Mouse (Mus musculus) thymus, adult 18-20 months (tissue): ENCODE measurements at regions not wholly inside any gene's neighbourhood (a gene's known extent, or its start where the extent isn't known, plus 50 kb on each side); places are given as distances from the start of the nearest gene placed in this dataset.
"Not testable (repeated sequence)": the region's sequence is repeated elsewhere in the genome, so short reads cannot be mapped to it uniquely, and the experiment has no call there.

Experiments used
- DNase-seq, 2 experiments: peaks; one replicate each; pipeline ENCODE4 v3.0.0; 2022; ENCODE audit warnings: mixed read lengths in 2 of 2

DNA sequence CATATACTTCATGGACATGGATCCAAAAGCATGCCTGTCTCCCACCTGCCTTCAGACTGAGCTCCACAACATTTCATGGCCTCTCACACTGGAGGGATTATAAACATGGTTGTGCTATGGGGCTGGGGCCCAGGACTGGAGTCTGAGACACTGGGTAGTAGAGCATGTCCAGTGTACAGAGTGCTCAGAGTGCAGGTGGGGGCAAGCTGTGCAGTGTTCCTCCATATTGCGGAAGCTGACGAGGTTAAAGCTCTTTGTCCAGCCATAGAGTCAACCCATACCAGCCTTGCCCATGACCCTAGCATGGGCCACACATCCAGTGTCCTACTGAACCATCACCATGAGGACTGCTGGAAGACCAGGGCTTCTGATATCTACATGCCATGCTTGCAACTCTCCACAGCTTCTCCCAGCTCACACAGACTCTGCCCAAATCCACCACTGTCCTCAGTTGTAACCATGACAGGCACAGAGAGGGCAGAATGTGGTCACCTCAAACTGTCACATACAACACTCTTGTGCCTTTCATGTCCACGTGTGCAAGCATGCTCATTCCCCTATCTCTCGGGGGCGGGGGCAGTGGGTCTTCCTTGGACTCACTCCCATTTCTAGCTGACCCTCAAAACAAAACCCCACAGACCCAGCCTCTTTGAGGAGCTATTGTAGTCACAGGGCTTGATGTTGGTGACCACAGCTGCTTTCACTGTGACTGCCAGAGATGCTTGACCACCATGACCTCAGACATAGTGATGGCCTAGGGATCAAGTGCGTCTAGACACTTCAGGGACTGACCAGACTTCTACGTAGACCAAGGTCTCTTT is 55.9 kb downstream of the Tmem121 start:
- no peak for DNase-seq

DNA sequence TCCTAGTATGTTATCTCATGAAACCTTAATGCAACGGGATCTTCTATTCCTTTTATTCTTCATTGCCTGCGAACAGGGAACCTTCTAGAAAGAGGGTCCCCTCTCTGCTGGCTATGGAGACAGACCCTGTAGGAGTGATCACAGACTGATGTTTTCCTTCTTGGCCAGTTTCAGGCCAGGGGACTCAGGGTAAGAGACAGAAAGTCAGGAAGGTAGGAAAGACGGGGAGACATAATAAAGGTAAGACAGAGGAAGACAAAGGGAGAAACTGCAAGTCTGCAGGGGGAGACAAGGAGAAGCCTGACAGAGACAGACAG is 56.4 kb downstream of the Tmem121 start:
- DNase-seq, result no peak

DNA sequence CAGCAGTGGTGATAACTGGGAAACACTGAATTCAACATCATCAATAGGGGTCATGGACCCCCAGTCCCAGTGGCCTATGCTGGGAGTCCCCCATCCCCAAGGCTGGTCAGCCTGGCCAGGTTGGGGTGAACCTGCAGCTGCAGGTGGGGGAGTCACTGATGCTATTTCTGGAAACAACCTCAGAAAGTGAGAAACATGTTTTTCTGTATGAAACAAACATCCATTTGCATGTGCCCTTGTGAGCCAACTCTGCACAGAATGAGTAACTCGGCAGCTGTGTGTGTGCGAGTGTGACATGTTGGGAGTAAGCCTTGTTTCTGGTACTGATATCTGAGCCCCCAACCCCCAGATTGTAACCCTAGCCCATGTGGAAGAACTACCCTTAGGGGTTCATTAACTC is 59.0 kb downstream of the Tmem121 start:
- no peak for DNase-seq

DNA sequence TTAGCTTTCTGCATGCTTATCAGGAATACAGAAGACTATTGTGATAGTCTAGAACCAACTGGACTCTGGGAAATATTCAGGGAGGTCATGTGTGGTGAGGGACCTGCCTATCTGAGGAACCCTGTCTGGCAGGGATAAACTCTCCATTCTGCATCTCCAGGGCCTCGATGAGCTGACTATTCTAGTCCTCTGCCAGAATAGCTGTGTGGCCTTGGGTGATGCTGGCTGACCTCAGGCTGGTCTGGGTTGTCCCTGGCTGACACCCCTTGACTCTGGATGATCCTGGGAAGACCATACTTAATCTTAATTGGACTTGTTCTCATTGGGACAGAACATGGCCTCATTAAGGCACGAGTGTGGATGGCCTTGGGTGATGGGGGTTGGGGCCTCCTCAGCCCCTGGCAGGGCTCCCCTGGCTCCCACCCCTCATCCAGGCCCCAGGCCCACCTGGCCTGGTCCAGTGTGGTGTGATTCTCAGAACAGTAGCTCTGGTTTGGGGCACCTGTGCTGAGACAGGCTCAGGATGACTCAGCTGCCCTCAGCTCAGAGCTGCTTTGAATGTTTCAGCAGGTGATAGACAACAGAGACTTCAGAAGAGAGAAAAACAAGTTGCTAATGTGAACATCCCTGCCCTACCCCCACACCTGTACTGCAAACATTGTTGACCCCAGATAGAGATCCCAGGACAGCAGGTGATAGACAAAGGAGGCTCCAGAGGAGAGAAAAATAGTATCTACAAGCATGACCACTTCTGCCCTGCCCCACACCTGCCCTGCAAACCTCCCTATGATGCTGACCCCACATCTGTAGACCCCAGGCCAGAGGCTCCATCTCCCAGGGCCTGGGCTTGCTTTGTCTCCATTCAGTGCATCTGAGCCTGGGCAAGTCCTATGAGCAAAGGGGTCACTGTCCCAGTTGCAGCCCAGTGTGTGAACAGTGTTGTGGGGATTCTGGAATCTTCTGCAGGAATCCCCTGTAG is 68.0 kb downstream of the Tmem121 start:
- not testable (repeated sequence) for DNase-seq

DNA sequence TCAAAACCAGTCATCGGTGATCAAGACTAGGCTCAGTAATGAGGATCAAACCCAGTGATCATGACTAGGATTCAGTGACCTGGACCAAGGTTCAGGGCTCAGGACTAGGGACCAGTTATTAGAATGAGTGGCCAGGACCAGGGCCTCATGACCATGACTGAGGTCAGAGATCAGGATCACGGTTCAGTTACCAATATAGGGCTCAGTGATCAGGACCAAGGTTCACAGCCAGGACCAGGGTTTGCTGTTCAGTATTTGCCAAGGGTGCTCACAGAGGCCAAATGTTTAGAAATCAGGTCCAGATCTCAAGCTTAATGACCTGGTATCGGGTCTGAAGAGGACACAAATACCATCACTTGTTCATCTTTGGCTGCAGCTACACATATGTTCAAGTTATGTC is 69.6 kb downstream of the Tmem121 start:
- no peak for DNase-seq

DNA sequence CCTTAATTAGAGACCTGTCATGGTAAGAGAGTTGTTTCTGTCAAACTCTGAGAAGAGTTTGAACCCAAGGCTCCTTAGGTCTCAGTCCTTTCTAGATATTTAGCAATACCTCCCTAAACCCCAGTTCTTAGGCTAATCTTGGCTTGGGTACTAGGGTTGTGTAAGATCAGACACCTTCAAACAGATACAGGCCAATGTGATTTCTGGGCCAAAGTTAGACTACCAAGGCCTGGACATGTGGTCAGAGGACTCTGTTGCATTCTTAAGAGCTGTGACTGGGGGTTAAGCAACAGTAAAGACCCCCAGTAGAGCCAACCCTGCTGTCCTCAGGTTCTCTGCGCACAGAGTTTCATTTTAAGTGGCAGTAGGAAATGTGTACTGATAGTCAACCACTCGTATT is 70.9 kb downstream of the Tmem121 start:
- DNase-seq, result no peak

DNA sequence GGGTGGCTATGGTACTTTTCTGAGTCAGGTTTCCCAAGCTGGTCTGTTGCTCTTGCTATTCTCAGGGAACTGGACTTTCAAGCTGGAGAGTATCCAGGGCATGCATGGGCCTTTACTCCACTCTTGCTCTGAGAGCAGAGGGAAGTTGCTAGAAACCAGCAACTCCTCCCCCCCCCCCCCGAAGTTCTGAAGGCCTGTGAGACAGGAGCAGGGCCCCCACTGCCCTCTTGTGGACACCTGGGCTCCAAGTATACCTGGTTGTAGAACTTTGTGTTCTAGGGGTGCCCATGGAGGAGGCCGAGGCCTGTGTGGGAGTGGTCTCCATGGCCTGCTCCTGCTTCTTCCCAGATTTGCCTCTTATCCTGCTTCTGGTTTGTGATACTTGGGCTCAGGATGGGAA is 71.5 kb downstream of the Tmem121 start:
- DNase-seq, result no peak

DNA sequence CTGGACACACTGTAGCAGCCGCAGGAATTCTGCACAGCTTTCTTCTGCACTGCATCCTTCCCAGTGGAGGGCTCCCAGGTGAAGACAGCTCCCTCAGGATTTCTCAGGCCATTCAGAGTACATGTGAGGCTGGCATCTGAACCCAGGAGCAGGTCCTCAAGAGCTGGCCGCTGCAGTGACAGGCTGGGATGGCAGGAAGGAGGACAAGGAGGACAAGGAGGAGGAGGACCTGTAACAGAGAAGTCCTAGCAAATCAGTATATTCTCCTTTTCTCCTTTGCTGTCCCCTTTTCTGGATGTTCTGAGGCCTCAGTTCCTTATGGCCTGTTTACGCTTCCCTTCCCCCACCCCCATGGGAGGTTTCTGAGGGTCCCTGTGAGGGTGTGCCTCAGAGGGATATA is 73.7 kb downstream of the Tmem121 start:
- no peak for DNase-seq

DNA sequence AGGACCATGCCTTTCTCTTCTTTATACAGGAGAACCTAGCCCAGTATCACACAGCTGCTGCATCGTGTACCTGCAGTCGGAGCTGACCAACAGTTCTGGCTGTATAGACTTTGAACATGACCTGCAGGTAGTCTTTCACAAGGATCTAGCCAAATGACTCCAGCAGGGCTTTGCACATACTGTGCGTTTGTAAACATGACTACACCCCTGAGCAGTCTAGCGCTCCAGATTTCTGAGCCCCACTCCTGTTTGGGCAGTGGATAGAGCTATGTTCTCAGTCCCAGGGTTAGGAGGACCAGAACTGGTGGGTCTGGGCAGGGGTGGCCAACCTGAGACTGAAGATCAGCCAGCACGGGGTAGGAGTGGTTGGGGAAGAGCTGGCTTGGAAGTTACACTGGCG is 74.6 kb downstream of the Tmem121 start:
- no peak for DNase-seq

DNA sequence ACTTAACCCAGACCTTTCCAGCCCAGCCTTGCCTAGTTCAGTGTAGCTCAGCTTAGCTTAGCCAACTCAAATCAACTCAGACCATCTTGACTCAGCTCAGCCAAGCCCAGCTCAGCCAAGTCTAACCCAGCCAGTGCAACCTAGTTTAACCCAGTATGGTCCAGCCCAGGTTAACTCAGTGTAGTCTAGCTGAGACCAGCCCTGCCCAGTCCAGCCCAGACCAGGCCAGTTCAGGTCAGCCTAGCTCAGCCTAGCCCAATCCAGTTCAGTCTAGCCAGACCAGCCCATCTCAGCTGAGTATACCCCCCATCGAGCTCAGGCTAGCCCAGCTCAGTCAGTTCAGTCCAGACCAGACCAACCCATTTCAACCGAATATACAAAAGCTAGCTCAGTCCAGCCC is 90.2 kb downstream of the Tmem121 start:
- DNase-seq, result no peak

DNA sequence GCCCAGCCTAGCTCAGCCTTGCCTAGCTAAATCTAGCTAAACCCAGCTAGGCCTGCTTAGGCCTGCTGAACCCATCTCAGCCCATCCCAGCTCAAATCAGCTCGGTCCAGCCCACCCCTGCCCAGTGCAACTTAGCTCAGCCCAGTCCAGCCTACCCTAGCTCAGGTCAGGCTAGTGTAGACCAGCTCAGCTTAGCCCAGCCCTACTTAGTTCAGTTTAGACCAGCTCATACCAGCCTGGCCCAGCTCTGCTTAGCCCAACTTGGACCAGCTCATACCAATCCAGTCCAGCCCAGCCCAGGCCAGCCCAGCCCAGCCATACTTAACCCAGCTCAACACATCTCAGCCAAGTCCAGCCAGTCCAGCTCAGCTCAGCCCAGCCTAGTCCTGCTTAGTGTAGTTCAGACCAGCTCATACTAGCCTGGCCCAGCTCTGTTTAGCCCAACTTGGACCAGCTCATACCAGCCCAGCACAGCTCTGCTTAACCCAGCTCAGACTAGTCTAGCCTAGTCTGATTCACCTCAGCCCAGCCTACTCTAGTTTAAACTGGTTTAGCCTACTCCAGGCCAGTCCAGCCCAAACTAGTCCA is 90.7 kb downstream of the Tmem121 start:
- no peak for DNase-seq

DNA sequence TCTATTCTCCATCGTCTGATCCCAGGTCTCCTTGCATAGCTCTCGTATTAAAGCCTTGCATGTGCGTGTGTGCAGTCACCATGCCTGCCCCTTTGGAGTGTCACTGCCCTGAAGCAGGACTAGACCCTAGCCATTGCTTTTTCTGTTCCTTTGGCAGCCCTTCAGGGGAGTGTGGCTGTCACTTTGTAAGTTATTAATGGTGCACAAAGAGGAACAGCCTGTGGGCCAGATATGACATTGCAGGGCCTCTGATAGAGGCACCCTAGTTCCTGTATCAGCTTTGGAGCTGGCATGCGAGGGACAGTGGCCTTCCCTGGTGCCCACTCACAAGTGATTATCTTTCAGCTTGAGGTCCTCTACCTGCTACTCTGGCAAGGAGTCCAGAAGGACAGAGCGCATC is 92.0 kb downstream of the Tmem121 start:
- DNase-seq, result no peak

DNA sequence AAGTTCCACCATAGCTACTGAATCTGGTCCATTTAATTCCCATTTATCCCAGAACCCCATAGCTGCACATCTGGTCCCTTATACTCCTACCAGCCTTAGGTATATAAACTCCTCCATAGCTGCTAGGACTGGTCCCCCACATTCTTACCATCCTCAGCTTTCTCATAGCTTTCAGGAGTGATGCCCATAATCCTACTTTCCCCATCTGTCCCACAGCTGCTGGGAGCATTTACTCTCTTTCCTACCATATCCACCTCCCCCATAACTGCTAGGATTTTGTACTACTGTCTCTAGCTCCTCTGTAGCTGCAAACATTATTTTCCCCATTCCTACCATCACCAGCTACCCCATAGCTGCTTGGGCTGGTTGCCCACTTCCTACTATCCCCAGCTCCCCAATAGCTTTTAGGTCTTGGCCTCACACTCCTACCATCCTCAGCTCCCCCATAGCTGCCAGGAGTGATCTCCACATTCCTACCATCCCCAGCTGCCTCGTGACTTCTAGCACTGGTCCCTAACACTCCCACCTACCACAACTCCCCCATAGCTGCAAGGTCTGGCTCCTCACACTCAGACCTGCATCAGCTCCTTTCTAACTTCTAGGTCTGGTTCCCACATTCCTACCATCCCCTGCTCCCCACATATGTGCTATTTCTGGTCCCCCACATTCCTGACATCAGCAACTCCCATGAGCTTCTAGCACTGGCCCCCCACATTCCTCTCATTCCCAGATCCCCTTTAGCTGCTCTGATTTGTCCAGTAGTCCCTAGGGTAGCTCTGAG is 106.5 kb downstream of the Tmem121 start:
- DNase-seq, result no peak

DNA sequence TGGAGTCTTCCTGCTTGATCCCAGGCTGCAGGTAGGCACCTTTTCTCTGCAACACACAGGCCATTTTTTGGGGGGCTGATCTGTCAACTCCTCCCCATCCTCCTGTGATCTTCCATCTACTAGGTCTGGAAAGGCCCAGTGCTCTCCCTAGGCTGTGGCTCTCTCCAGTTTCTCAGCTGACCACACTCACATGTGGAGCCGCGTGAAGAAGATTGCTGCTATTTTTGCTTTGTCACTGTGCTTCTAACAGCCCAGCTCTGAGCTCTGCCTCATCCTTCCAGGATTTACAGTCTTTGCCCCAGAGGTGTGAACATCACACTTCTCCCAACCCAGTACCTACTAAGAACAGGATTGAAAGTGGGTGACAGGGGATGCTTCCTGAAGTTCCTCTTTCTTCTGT is 110.2 kb downstream of the Tmem121 start:
- DNase-seq, result no peak

DNA sequence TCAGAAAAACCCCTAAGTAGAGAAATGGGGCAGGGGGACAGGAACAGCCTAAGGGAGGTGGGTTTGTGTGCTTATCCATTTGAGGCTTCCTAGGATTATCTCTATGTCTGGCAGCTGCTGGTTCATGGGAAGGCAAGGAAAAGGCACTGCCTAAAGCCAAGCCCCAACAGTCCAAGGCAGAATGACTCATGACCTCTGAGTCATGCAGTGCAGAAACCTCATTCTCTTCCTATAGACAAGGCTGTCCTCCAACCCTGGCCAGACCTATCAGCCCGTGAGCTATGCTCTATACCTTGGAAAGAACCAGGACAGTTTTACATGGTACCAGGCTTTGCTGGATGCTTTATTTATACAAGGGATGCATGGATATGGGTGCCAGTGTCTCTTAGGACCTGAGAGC is 120.2 kb downstream of the Tmem121 start:
- no peak for DNase-seq

DNA sequence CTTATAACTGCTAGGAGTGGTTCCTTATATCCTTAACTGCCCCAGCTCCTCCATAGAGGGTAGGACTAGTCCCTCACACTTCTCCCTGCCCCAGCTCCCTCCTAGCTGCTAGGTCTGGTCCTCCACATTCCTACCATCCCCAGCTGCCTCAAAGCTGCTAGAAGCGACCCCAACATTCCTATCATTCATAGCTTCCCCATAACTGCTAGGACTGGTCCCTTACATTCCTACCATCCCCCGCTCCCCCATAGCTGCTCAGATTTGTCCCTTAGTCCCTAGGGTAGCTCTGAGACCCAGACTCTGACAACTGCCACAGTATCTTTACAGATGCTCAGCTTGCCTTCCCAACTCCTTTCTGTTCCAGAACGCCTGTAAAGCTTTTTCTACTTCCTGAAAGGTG is 127.6 kb downstream of the Tmem121 start:
- DNase-seq, result no peak

DNA sequence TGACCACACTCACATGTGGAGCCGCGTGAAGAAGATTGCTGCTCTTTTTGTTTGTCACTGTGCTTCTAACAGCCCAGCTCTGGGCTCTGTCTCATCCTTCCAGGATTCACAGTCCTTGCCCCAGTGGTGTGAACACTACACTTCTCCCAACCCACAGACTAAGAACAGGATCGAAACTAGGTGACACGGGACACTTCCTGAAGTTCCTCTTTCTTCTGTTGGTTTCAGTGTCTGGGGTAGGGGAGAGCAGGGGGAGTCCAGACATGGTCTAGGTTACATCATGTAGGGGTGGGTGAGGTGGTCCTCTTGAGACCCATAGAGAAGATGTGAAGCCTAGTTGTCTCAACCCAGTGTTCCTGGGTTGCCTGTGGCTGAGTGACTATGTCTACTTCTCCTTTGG is 128.9 kb downstream of the Tmem121 start:
- DNase-seq, result no peak

DNA sequence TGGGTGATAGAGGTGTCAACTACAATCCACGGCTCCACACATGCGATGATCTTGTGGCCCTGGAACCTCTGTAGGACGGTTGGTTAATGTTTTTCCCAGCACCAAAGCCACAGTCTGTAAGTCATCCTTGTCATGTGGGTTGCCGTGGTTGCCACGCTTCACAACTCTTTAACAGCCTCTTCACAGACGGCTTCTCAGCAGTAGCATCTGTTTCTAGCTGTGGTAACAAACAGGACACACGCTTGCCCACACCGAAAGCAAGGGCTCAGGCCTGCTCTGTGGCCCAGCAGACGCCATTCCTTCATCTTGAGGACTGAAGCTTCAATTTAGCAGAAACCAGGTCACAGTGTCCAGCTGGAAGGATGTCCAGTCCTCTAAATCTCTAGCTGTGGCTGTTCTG is 135.4 kb downstream of the Tmem121 start:
- no peak for DNase-seq

DNA sequence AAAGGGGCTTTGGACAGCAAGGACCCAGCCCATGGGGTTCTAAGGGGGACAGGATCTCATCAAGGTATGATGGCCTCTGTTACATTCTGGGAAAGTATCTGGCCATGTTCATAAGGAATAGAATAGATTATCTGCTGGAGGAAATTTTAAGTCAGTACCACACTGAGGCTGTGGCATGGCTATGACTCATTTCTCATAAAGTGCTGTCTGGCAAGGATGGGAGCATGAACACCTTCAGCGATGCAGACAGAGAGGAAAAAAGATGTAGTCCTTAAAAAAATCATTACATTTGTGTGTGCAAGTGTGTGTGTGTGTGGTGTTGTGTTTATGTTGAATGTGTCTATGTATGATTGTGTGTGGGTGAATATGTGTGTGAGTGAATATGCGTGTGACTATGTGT is 136.4 kb downstream of the Tmem121 start:
- no peak for DNase-seq

DNA sequence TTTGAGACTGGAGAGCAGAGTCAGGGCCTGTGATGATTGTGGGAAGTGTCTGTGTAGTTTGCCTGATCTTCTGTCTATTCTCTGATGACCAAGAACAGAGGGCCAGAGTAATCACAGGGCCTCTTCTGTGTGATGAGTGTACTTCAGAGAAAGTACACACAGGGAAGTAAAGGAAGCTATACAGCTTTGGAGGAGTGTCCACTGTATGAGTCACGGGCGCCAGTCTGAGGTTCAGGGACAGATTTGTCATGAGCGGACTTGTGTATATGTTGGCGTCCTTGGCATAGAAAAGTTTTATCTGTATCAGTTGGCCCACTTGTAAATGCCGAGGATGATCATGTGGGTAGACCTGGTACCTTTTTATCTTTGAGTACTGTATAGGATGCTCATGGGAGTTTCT is 142.1 kb downstream of the Tmem121 start:
- no peak for DNase-seq

DNA sequence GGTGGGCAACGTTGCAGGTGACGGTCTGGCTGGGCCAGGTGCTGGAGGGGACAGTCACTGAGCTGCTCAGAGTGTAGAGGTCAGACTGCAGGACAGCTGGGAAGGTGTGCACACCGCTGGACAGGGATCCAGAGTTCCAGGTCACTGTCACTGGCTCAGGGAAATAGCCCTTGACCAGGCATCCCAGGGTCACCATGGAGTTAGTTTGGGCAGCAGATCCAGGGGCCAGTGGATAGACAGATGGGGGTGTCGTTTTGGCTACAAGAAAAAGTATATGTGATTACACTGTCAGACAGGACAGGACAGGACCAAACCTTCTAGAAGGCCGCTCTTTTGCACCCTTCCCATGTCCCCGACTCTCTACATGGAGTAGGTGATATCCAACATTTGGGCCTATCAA is 144.5 kb downstream of the Tmem121 start:
- DNase-seq, result no peak

DNA sequence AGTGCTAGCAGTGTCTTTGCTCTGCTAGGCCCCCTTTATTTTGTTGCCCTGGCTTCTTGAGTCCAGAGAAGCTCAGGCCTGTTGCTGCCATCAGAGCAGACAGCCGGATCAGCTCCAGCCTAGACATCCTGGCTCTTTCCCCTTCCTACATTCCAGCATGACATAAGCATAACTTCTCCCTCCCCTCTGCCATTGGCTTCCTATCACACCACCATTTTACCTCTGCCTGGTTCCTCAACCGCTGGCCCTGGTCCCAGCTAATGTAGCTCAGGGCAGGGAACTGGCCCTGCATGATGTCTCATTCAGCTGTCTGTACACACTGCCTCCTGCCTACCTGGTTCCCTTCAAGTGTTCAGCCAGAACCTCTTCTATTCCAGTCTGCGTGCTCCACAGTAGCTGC is 146.5 kb downstream of the Tmem121 start:
- no peak for DNase-seq

DNA sequence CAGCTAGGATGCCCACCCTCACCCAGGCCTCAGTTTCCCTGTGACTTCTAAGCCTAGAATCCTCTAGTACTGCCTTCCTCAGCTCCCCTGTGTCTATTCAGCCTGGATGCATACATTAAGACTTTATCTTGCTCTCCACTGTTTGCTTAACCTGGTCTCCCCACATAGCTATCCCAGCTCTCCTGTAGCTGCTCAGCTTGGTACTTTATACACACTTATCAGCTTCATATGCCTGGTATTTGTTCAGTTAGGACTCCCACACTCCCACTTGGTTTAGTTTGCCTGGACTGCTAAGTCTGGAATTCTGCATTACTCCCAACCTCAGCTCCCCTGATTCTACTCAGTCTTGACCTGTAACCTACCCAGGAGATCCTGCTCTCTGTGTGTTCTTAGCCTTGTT is 147.7 kb downstream of the Tmem121 start:
- no peak for DNase-seq
